Mouse (Mus musculus) megakaryocyte, embryonic 14.5 days (primary cell): ENCODE measurements around the gene Slc28a1.
"Not testable (repeated sequence)": the region's sequence is repeated elsewhere in the genome, so short reads cannot be mapped to it uniquely, and the experiment has no call there.

Source experiments
- FLI1 ChIP-seq: IDR thresholded peaks from 2 replicates; pipeline ENCODE4 v1.6.1; 2012; ENCODE audit warnings: low read length, inconsistent platforms, mixed read lengths
- GATA1 ChIP-seq: IDR thresholded peaks from 3 replicates; pipeline ENCODE4 v1.6.1; 2012; ENCODE audit warnings: mixed read lengths, low read length, inconsistent platforms, borderline replicate concordance

DNA sequence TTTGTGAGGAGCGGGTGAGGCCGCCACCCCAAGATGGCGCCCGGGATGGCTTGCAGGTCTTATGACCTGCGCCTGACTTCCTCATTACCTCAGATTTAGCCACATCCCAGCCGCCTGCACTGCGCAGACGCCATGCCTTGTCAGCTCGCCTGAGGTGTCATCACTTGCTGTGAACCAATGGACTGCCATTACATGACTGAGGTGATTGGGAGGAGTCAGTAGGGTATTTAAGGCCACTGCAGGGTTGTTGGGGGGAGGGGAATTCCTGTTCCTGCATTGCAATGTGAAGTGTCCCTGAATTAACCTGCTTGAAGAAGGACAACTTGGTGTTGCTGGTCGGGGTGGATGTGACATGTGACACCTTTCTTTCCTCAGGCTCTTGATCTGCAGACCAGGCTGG is 89.0 kb downstream of the Slc28a1 start:
- TF ChIP-seq GATA1, FLI1: not testable (repeated sequence)
